ENCODE assay signal across 8 mouse cellular contexts in genomic region chr1:175693429-175693960, GRCm38 (mm10). TPM values are rescaled to one million over a fixed set of nuclear protein-coding genes. Genes with fewer than 3 reads are reported as not detected.
DNase-seq lines count a peak whose midpoint lies in the region; ATAC-seq lines count a peak whose summit lies in the region.

No protein-coding gene starts in this region.

- peak; percentile 21 to 26 for DNase-seq in lung, adult 18-20 months
- DNase-seq in lung, postnatal 25 days (ENCODE audit: low spot score), result no peak
- peak; percentile 24 to 33 for DNase-seq in cerebellum, postnatal 14 days
- DNase-seq in heart, postnatal 4 days, result peak; percentile 24
- no peak for DNase-seq in urinary bladder, adult 18-20 months (ENCODE audit: low spot score in 2 of 2)
- DNase-seq in retina, postnatal 1 day, result no peak

- WGBS in limb, embryonic 15.5 days, result 38% methylated on average over 12 of the region's 12 CpGs
- WGBS in neural tube, embryonic 13.5 days, result 49% methylated on average over 12 of the region's 12 CpGs

- H3K9ac ChIP-seq in limb, embryonic 15.5 days, result no peak overlapping the region
- H3K9ac ChIP-seq in neural tube, embryonic 13.5 days, result peak overlapping the region; percentile 51; the same call in 1 of the 2 replicates

- peak overlapping the region; percentile 75 for H3K4me3 ChIP-seq in limb, embryonic 15.5 days
- H3K4me3 ChIP-seq in neural tube, embryonic 13.5 days, result peak overlapping the region; percentile 77

- no peak for ATAC-seq in limb, embryonic 15.5 days (ENCODE audit: insufficient number of reproducible peaks, low FRiP score, low TSS enrichment, low read depth)
- ATAC-seq in neural tube, embryonic 13.5 days (ENCODE audit: low read depth), result peak; percentile 2

- H3K4me2 ChIP-seq in limb, embryonic 15.5 days, result peak overlapping the region; percentile 92
- peak overlapping the region; percentile 88 for H3K4me2 ChIP-seq in neural tube, embryonic 13.5 days

- peaks cover 15% of the 10 kb centered on the region; the same call in 1 of the 2 replicates for H3K4me1 ChIP-seq in limb, embryonic 15.5 days
- H3K4me1 ChIP-seq in neural tube, embryonic 13.5 days (replicated peaks), result peaks cover 32% of the 10 kb centered on the region

- peak overlapping the region; percentile 47; the same call in 1 of the 2 replicates for H3K27ac ChIP-seq in limb, embryonic 15.5 days
- H3K27ac ChIP-seq in neural tube, embryonic 13.5 days (replicated peaks), result 0 out of 2 replicates have a peak overlapping the region, but pooled peaks have one; percentile 14

- H3K9me3 ChIP-seq in limb, embryonic 15.5 days, result no peaks in the 10 kb centered on the region
- H3K9me3 ChIP-seq in neural tube, embryonic 13.5 days, result no peaks in the 10 kb centered on the region

- H3K36me3 ChIP-seq in limb, embryonic 15.5 days, result no peaks in the 10 kb centered on the region
- H3K36me3 ChIP-seq in neural tube, embryonic 13.5 days, result no peaks in the 10 kb centered on the region

- no peaks in the 10 kb centered on the region for H3K27me3 ChIP-seq in limb, embryonic 15.5 days
- H3K27me3 ChIP-seq in neural tube, embryonic 13.5 days, result no peaks in the 10 kb centered on the region

RNA-seq across cellular contexts. Expression of gene Chml, which starts 0.8 kb away (rescaled TPM):
- total RNA-seq in heart, postnatal 4 days (2021), result 10 to 100 TPM; 19.3 to 19.4 TPM
- polyA plus RNA-seq in limb, embryonic 15.5 days (2015; fragmentation: Nextera tagmentation; extraction: Ambion mirVana), result 1.4 and 1.5 TPM in 2 replicates
- 3.5 and 3.6 TPM in 2 replicates for polyA plus RNA-seq in neural tube, embryonic 13.5 days (2015; fragmentation: Nextera tagmentation; extraction: Ambion mirVana)

RNA-seq across cellular contexts. Expression of gene Opn3, which starts 0.9 kb away (rescaled TPM):
- total RNA-seq in heart, postnatal 4 days (2021), result 10 to 100 TPM in 1 of 2 experiments, 1 to 10 TPM in 1; 9.5 to 11.3 TPM
- polyA plus RNA-seq in limb, embryonic 15.5 days (2015; fragmentation: Nextera tagmentation; extraction: Ambion mirVana), result 4.8 and 5.3 TPM in 2 replicates
- polyA plus RNA-seq in neural tube, embryonic 13.5 days (2015; fragmentation: Nextera tagmentation; extraction: Ambion mirVana), result 5.6 and 6.3 TPM in 2 replicates

RNA-seq across cellular contexts. Expression of gene Wdr64, which starts 4.9 kb away (rescaled TPM):
- total RNA-seq in heart, postnatal 4 days (2021), result not detected
- not detected in 2 replicates for polyA plus RNA-seq in limb, embryonic 15.5 days (2015; fragmentation: Nextera tagmentation; extraction: Ambion mirVana)
- polyA plus RNA-seq in neural tube, embryonic 13.5 days (2015; fragmentation: Nextera tagmentation; extraction: Ambion mirVana), result not detected in 2 replicates

Comparison
In these comparisons a context has a peak if more than half of its experiments do, and no peak if none do; other contexts are left out.
1. DNase-seq: peak in lung, adult 18-20 months (2 of 2), cerebellum, postnatal 14 days (2 of 2) and heart, postnatal 4 days (single experiment); none in lung, postnatal 25 days (single experiment), urinary bladder, adult 18-20 months (0 of 2) and retina, postnatal 1 day (single experiment).